Mouse (Mus musculus) natural killer cell, adult 2 months (primary cell): Measurements from ENCODE around the gene Bcas1.
A peak's percentile ranks its signal among the peaks of the same experiment; 100 is the strongest.
"Not testable (repeated sequence)": the region's sequence is repeated elsewhere in the genome, so short reads cannot be mapped to it uniquely, and the experiment has no call there.

ENCODE experiments used
- DNase-seq, 2 experiments: peaks; one replicate each; pipeline ENCODE4 v3.0.0; 2022; ENCODE audit warnings: low spot score in 2 of 2

Gene Bcas1

GRCm38 (mm10) chr2:170427704-170428103 is at the start of gene Bcas1:
Gene Bcas1, minus strand, starts transcription at chr2:170427845.
- DNase-seq, result no peak

DNA sequence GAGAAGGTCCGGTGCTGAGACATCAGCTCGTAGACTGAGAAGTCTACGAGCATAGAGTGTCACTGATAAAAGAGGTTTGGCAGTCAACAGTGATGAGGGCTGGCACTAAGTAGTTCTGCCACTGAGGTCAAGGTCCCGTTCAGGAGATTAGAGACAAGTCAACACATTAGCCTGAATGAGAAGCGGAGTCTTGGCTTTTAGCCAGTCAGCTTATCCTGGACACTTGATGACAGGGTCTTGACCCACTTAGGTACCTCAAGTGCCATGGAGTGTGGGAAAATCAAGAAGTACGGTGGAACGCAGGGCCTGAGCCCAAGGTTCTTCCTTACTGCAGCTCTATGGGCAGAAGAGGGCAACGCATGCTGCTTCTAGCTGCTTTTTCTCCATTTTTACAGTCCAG is 49.0 kb upstream of the Bcas1 start:
- DNase-seq, result no peak

GRCm38 (mm10) chr2:170476215-170476614 is 48.6 kb upstream of the Bcas1 start:
- DNase-seq, result peak in 1 of 2 experiments; percentile 17

GRCm38 (mm10) chr2:170475164-170475563 is 47.5 kb upstream of the Bcas1 start:
- DNase-seq, result no peak

- no peak for DNase-seq
Measured at GRCm38 (mm10) chr2:170474125-170474524, 46.5 kb upstream of the Bcas1 start.

DNA sequence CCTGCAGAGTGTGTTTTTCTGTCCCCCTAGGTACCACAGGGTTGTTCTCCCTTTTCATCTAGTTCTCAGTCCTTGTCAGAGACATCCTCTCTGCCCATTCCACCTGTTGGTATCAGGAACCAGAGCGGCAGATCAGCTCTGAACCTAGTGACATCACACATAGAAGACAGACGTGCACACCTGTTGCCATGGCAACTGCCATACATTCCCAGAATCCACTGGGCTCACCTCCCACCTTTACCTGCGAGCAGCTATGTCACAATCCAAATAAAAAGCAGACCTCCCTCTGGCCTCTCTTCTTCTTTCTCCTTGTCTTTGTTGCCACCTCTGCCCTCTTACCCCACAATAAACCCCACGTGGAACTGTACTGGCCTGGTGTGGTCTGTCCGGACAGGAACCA is 42.9 kb upstream of the Bcas1 start:
- no peak for DNase-seq

- DNase-seq, result no peak
Measured at GRCm38 (mm10) chr2:170469616-170470308, 42.1 kb upstream of the Bcas1 start.

GRCm38 (mm10) chr2:170468009-170468408 is 40.4 kb upstream of the Bcas1 start:
- no peak for DNase-seq

DNA sequence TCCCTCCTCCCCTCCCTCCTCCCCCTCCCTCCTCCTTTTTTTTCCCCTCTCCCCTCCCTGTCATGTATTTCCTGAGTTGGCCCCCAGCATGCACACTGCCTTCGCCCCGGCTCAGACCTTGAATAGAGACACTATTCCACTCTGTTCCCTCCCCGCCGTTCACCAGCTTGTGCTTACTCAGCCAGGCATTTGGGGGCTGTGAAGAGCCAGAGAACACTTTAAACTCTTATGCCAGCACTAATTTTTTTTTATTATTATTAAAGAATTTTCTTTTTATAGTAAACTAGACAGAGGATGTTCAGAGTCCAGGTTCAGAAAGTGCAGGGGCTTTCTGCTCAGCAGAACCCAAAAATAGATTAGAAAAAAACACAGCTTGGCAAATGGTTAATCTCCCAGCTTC is 37.2 kb upstream of the Bcas1 start:
- DNase-seq, result no peak

- no peak for DNase-seq
Measured at GRCm38 (mm10) chr2:170461652-170462051, 34.0 kb upstream of the Bcas1 start.

DNA sequence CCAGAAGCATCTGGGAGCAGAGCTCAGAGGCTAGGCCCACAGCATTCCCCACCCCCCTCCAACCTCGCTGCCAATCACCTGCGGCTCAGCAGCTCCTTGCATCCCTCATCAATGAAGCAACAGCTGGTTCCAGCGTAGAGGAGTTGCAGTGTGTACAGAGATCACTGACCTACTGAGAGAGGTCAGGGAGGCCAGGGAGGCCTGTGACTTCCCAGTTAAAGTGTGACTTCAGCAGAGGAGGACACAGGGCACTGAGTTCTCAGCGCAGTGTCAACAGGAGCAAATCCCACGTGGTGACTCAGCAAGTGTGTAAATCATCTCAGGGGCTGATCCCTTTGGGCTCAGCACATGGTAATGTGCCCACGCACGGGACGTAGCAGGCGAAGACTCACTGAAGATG is 32.2 kb upstream of the Bcas1 start:
- no peak for DNase-seq

DNA sequence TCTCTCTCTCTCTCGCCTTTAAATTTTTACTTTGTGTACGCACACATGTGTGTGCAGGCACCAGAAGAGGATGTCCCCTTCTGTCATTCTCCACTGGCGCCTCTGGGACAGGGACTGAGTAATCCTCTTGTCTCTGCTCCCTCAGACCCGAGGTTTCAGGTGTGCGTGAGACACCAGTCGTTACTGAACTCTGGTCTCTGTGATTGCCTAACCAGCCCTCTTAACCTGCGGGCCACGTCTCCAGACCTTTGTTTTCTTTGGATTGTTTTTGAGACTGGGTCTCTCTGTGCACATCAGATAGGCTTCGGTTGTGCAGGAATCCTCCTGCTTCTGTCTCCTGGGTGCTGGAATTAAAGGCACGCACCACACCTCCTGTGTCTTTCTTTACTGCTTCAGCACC is 31.5 kb upstream of the Bcas1 start:
- no peak for DNase-seq

DNA sequence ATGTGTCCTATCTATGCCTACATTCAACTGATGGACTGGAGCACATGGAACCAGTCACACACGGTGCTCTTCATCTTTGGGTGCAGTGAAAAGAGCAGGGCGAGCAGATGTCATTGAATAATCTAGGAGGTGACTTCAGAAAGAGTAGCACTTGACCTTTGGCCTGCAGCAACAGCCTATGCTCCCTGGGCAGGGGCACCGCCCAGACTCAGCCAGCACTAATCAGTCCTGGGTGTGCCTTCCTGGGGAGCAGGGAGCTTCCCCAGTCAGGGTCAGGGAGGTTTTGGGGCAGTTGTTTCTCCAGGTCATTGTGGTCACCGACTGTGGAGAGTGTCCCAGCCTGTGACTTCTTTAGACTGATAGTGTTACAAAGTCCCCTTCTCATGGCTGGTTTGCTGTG is 26.2 kb upstream of the Bcas1 start:
- not testable (repeated sequence) for DNase-seq

- peak; percentile 36 to 60 for DNase-seq
Measured at GRCm38 (mm10) chr2:170450933-170451332, 23.3 kb upstream of the Bcas1 start.

GRCm38 (mm10) chr2:170447651-170448050 is 20.0 kb upstream of the Bcas1 start:
- DNase-seq, result no peak

DNA sequence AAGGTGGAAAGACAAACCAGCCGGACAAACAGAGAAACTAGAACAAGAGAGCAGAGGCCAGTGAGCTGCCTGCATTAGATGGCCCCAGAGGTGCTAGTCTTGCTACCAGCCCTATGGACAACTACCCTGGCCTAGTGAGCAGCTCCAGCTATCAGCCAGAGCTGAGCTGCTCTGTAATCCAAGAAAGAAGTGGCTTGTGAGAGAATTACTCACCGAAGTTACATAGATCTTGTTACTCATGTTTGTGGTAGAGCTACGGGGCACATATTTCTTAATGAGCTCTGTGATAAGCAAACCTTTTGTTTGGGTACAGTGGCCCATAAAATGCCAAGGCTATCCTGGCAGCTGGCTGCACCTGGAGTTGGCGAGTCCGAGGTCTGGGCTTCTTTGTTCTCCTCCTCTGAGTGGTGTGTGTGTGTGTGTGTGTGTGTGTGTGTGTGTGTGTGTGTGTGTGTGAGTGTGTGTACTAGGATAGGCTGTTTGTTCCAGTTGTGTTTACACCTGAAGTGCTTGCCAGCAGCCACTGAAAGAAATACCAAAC is 19.3 kb upstream of the Bcas1 start:
- DNase-seq, result no peak

GRCm38 (mm10) chr2:170445861-170446260 is 18.2 kb upstream of the Bcas1 start:
- DNase-seq, result no peak

DNA sequence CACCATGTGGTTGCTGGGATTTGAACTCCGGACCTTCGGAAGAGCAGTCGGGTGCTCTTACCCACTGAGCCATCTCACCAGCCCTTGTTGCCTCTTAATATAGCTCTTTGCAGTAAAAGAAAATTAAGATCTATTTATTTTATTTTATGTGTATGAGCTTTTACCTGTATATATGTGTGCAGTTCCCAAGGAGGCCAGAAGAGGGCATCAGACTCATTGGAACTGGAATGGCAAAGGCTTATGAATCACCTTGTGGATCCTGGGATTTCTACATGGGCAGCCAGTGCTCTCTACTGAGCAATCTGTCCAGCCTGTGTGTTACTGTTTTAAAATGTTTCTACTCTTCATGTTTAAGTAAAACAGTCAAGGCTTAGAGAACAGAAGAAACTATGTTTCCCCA is 14.9 kb upstream of the Bcas1 start:
- DNase-seq, result no peak

GRCm38 (mm10) chr2:170438782-170439181 is 11.1 kb upstream of the Bcas1 start:
- DNase-seq, result no peak

- no peak for DNase-seq
Measured at GRCm38 (mm10) chr2:170436204-170436603, 8.6 kb upstream of the Bcas1 start.

GRCm38 (mm10) chr2:170432152-170432551 is 4.5 kb upstream of the Bcas1 start:
- no peak for DNase-seq

DNA sequence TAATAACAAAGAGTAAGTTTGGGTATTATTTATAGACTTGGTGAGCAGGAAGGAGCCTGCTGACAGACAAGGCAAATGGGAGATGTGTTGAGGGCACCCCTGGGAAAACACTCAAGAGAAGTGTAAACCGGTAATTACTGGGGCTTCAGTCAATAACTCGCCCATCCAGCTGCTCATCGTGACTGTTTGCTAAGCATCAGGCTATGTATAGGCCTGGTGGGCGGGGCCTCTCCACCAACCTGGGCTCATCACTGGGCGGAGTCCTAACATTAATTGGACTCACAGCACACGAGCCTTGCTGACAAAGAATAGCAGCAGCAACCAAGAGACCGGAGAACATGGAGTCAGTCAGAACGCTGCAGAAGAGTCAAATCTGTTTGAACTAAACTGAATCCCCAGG is 1.3 kb upstream of the Bcas1 start:
- DNase-seq, result no peak

GRCm38 (mm10) chr2:170424131-170424530 is 3.5 kb downstream of the Bcas1 start:
- no peak for DNase-seq

DNA sequence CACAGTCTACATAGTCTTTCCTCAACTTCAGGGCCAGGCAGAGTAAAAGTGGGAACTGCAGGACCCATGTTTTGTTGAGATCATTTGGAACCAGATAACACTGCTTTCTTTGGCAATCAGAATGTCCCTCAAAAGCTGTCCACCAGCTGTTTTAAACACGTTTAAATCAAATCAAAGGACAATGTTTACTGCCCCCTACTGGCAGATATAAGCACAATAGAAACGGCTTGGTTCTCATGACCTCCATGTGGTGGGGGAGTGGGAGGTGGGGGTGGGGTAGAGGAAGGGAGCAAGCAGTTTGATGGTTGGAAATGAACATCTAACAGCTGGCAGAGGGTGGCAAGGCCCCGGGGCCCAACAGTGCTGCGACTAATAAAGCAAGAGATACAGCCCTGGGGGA is 5.7 kb downstream of the Bcas1 start:
- no peak for DNase-seq
